Mouse (Mus musculus): ENCODE measurements around the gene Wdr54. TPM values are rescaled to one million over a fixed set of nuclear protein-coding genes. Genes with fewer than 3 reads are reported as not detected.
"Not testable (repeated sequence)": the region's sequence is repeated elsewhere in the genome, so short reads cannot be mapped to it uniquely, and the experiment has no call there.

The Wdr54 gene
- polyA plus RNA-seq, 1 experiment from 2014 or later = 16.0 TPM

DNA sequence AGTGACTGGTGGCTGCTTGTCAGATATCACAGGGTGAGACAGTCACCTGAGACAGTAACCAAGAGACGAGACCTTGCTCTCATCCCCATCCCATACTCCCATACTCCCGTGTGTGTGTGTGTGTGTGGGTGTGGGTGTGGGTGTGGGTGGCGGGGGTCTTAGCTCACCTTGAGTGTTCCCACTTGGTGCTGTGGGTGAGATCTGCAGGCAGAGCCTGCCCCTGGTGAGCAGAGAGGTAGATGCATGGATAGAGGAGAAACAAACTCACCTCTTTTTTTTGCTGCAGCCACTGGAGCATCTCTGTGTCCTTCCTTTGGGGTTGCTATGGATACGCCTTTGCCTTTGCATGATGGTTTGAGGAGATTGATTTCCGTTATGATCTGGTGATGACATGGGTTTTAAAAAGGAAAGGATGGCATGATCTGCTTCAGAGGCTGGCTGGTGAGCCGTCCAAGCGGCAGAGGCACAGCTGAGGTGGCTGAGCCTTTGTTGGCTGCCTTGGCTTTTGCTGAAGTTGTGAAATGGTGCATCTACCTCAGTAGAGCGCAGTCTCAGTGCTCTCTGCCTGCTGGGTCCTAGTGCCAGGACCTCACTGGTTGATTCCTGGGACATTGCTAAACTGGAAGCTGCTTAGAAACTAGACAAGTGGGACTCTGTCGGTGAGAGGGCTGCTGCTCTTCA is 16.2 kb upstream of the Wdr54 start:
- WGBS = 61% methylated on average over 9 of the region's 9 CpGs
- H3K27me3 ChIP-seq = no peaks in the 10 kb centered on the region
- H3K4me3 ChIP-seq = peak overlapping the region; percentile 35
- H3K36me3 ChIP-seq = peaks cover 7% of the 10 kb centered on the region; the same call in 1 of the 2 replicates
- peak; percentile 82; the same call in 1 of the 2 replicates for ATAC-seq (ENCODE audit: low read depth)
- peak overlapping the region; percentile 67 for H3K9ac ChIP-seq
- H3K4me1 ChIP-seq (replicated peaks) = peaks cover 62% of the 10 kb centered on the region
- peak overlapping the region; percentile 51 for H3K4me2 ChIP-seq
- H3K27ac ChIP-seq (replicated peaks) = peak overlapping the region; percentile 71
- no peaks in the 10 kb centered on the region for H3K9me3 ChIP-seq

DNA sequence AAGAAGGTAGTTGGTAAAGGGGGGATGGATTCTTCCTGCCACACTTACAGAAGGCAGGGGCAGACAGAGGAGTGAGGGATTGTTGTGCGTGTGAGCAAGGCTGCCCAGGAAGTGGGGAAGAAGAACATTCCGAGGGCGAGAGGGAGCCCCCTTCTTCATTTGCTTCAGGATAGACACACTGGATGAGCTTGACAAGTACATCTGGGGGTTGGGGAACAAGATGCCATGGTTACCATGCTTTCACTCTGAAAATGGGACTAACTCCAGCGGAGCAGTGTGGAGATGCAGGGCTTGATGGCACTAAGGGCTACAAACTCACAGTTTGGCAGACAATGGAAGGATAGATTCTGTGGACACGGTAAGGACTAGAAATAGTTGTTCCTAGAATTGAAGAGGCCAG is 14.9 kb upstream of the Wdr54 start:
- 80% methylated on average over 5 of the region's 5 CpGs for WGBS
- Histone ChIP-seq H3K27ac (replicated peaks) (no peak overlapping the region), H3K4me3 (peak overlapping the region; percentile 35), H3K9ac (peak overlapping the region; percentile 67), H3K36me3 (peaks cover 4% of the 10 kb centered on the region; the same call in 1 of the 2 replicates), H3K4me2 (peak overlapping the region; percentile 51), H3K27me3 (no peaks in the 10 kb centered on the region), H3K4me1 (replicated peaks) (peaks cover 73% of the 10 kb centered on the region), H3K9me3 (no peaks in the 10 kb centered on the region)
- no peak for ATAC-seq (ENCODE audit: low read depth)

DNA sequence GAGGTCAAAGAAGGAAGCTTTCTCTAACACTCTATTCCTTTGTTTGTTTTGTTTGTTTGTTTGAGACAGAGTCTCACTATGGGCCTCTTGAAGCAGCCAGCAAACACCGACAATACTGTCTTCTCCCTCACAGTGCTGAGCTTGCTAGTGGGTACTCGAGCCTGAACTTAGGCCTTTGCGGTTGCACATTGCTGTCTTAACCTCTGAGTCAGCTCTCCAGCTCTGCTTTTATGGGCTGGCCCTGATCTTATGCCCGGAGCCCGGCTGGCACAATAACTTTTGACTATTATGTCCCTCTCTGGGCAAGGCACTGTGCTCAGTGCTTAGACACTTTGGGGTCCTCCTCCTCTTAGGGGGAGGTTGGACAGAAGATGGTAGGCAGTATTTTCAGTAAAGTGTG is 13.7 kb upstream of the Wdr54 start:
- H3K36me3 ChIP-seq = no peaks in the 10 kb centered on the region
- H3K9me3 ChIP-seq = no peaks in the 10 kb centered on the region
- H3K4me1 ChIP-seq (replicated peaks) = peaks cover 78% of the 10 kb centered on the region
- no peak overlapping the region for H3K4me2 ChIP-seq
- WGBS = 81% methylated on average over 5 of the region's 5 CpGs
- no peak overlapping the region for H3K4me3 ChIP-seq
- ATAC-seq (ENCODE audit: low read depth) = no peak
- H3K27me3 ChIP-seq = no peaks in the 10 kb centered on the region
- H3K9ac ChIP-seq = no peak overlapping the region
- no peak overlapping the region for H3K27ac ChIP-seq (replicated peaks)

DNA sequence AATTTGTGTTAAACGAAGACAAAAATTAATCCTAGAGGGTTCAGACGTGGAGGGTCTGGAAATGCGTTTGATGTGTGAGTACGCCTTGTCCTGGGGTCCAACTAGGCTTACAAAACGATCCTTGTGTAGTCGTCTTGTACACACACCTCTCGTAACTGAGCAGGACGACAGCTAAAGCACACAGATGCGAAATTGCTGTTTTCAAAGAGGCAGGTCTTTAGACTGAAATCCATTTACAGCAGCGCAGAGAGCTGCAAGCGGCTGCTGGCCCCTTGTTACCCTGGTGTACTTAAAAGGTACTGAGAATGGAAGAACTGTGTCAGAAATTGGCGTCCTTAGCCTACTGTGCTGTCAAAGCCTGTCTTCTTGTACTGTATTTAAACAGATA is 10.0 kb upstream of the Wdr54 start:
- Histone ChIP-seq H3K27ac (replicated peaks) (peak overlapping the region; percentile 93), H3K4me1 (replicated peaks) (peaks cover 72% of the 10 kb centered on the region), H3K4me2 (peak overlapping the region; percentile 88), H3K4me3 (peak overlapping the region; percentile 85), H3K9ac (peak overlapping the region; percentile 90), H3K27me3 (peaks cover 24% of the 10 kb centered on the region), H3K9me3 (no peaks in the 10 kb centered on the region), H3K36me3 (no peaks in the 10 kb centered on the region)
- peak; percentile 7; the same call in 1 of the 2 replicates for ATAC-seq (ENCODE audit: low read depth)
- WGBS = under 1% methylated on average over 12 of the region's 12 CpGs

DNA sequence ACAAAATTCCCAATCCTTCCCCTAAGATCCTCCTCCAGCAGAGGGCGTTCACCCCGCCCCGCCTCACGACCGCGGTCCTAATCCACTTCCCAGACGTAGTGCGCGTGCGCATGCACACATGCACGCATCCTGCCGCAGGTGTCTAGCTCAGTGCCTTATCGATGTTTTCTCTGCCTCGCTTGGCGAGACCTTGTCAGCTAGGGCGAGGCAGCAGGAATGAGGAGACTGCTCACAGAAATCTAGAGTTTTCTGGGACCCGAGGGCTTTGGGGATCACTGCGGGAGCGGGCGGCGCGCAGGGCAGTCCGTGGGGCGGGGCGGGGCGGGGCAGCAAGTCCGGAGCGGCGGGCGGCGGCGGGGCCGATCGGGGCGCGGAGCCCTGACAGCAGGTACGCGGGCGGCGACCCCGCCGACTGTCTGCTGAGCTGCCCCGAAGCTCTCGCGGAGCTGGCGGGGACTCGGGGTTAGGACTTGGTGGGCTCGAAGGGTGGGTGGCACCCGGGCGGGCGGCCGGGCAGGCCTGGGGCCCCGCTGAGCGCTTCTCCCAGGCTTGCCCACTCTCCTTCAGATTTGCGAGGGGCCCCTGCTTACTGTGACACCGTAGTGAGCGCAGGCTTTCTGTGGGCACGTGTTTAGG is 9.5 kb upstream of the Wdr54 start, which contains the start of gene Dctn1:
Dctn1 (plus strand) TSS at position 314 of the 636 bp plus-strand sequence.
- H3K27ac ChIP-seq (replicated peaks) = peak within 1 kb of the TSS; percentile 93
- peak within 1 kb of the TSS; percentile 90 for H3K9ac ChIP-seq
- H3K9me3 ChIP-seq = no peaks in the 10 kb centered on the region
- peak within 1 kb of the TSS; percentile 85 for H3K4me3 ChIP-seq
- under 1% methylated on average over 53 of the region's 58 CpGs for WGBS
- H3K4me2 ChIP-seq = peak within 1 kb of the TSS; percentile 88
- no peaks in the 10 kb centered on the region for H3K36me3 ChIP-seq
- H3K4me1 ChIP-seq (replicated peaks) = peaks cover 67% of the 10 kb centered on the region
- peak; percentile 84 for ATAC-seq (ENCODE audit: low read depth)
- H3K27me3 ChIP-seq = peaks cover 29% of the 10 kb centered on the region

DNA sequence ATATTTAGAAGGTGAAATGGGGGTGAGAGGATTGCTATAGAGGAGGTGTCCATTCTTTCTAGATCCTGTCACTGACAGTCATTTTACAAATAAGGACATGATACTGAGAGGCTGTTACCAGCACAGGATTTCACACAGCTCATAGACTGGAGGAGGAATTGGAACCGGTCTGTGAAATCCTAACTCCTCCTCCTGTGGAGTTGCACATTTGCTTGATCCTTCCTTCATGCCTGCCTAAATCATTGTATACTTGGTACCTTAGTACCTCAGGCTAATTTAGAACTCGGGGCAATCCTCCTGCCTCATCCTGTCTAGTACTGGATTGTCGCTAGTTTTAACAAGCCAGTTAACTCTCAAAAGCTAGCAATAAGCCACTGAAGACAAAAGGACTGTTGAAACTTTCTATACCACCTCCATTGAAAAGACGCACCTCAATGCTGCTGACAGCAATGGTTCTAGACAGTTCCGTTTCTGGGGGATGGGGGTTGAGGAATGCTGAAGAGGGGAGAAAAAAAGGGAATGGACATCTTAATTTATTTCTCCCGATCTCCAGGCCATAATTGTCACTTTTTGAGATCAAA is 8.9 kb upstream of the Wdr54 start:
- peak overlapping the region; percentile 93 for H3K27ac ChIP-seq (replicated peaks)
- H3K4me3 ChIP-seq = peak overlapping the region; percentile 85
- no peaks in the 10 kb centered on the region for H3K36me3 ChIP-seq
- peak overlapping the region; percentile 88 for H3K4me2 ChIP-seq
- 4% methylated on average over 6 of the region's 6 CpGs for WGBS
- no peaks in the 10 kb centered on the region for H3K9me3 ChIP-seq
- peak overlapping the region; percentile 90 for H3K9ac ChIP-seq
- peak; percentile 41 for ATAC-seq (ENCODE audit: low read depth)
- peaks cover 61% of the 10 kb centered on the region for H3K4me1 ChIP-seq (replicated peaks)
- H3K27me3 ChIP-seq = peaks cover 35% of the 10 kb centered on the region

DNA sequence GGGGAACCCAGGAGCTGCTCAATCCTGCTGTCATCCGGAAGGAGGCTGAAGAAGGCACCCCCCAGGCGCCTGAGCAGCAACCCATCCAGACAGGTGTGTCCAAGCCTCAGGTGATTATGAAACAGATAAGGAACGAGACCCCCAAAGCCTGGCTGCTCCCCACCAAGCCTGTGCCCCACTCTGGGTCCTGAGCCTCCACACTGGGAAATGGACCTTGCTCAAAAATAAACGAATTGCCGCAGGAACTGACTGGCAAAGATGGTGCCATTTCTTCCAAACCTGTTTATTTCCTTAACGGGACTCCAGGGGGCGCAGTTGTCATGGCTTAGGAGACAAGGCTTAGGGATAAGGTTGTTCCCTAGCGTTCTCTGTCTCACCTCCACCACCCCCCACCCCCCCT is 6.5 kb upstream of the Wdr54 start:
- WGBS = 1% methylated on average over 8 of the region's 8 CpGs
- no peak for ATAC-seq (ENCODE audit: low read depth)
- H3K4me1 ChIP-seq (replicated peaks) = peaks cover 39% of the 10 kb centered on the region
- H3K9ac ChIP-seq = peak overlapping the region; percentile 17; the same call in 1 of the 2 replicates
- H3K27me3 ChIP-seq = peaks cover 38% of the 10 kb centered on the region
- H3K4me2 ChIP-seq = peak overlapping the region; percentile 43
- no peaks in the 10 kb centered on the region for H3K9me3 ChIP-seq
- peak overlapping the region; percentile 22 for H3K4me3 ChIP-seq
- no peak overlapping the region for H3K27ac ChIP-seq (replicated peaks)
- H3K36me3 ChIP-seq = no peaks in the 10 kb centered on the region

DNA sequence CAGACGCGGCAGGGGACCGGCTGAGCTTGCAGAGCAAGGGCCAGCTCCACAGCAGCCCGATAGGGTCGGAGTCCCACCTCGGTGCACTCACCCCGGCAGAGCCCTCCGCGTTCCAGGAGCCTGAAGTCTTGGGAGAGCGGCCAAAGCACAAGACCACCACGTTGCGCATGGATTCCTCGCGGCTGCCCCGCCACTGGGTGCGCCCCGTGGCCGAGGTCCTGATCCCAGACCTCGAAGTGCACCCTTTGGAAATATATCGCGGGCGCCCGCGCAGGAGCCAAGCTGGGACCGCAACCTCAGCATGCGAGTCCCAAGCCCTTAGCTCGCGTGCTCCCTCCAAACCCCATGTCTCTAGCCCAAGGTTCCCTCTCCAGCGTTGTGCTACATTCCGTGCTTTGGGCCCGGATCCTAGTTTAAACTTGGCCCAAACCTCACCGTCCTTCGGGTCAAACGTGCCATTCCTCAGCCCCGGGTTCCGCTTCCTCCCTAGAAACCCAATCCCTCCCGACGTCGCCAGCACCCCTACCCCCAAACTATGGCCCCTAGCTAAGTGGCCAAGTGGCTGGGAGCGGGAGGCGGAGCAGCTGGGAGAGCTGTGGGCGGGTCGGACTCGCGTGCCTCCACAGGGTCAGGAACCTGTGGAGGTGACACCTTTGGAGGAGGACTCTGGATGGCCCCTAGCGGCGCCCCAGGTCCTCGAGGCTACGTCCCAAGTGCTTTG is 5.9 kb upstream of the Wdr54 start:
- Histone ChIP-seq H3K4me1 (replicated peaks) (peaks cover 33% of the 10 kb centered on the region), H3K9ac (peak overlapping the region; percentile 17; the same call in 1 of the 2 replicates), H3K27ac (replicated peaks) (no peak overlapping the region), H3K27me3 (peaks cover 38% of the 10 kb centered on the region), H3K9me3 (no peaks in the 10 kb centered on the region), H3K4me2 (peak overlapping the region; percentile 43), H3K4me3 (peak overlapping the region; percentile 22), H3K36me3 (no peaks in the 10 kb centered on the region)
- ATAC-seq (ENCODE audit: low read depth) = no peak
- under 1% methylated on average over 49 of the region's 49 CpGs for whole genome bisulfite sequencing

DNA sequence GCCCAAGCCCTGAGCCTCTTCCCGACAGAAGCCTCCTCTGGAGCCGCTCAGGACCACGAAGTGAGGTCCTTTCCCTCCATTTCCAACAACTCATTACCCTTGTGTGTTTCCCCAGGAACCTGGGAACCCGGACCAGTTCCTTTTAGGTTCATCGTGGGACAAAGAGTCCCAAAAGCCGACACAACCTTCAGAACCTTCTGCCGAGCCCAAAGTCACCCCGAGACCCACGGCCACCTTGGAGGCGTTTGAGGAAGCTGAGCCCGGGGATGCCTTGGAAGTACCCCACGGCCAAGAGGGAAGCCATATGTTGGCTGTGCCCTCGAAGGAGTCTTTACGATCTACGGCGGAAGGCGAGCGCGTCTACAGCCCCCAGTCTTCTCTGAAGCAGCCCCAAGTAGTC is 5.2 kb upstream of the Wdr54 start:
- peaks cover 38% of the 10 kb centered on the region for H3K27me3 ChIP-seq
- peak overlapping the region; percentile 22 for H3K4me3 ChIP-seq
- H3K9ac ChIP-seq = peak overlapping the region; percentile 17; the same call in 1 of the 2 replicates
- H3K9me3 ChIP-seq = no peaks in the 10 kb centered on the region
- no peaks in the 10 kb centered on the region for H3K36me3 ChIP-seq
- WGBS = 8% methylated on average over 19 of the region's 19 CpGs
- H3K27ac ChIP-seq (replicated peaks) = no peak overlapping the region
- ATAC-seq (ENCODE audit: low read depth) = no peak
- peak overlapping the region; percentile 43 for H3K4me2 ChIP-seq
- H3K4me1 ChIP-seq (replicated peaks) = peaks cover 31% of the 10 kb centered on the region

DNA sequence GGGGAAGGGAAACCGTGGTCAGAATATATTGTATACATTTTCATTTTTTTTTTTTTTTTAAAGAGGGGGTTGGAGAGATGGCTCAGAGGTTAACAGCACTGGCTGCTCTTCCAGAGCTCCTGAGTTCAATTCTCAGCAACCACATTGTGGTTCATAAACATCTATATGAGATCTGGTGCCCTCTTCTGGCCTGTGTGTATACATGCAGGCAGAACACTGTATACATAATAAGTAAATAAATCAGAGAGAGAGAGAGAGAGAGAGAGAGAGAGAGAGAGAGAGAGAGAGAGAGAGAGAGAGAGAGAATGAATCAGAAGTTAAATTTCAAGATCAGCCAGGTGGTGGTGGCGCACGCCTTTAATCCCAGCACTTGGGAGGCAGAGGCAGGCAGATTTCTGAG is 3.3 kb upstream of the Wdr54 start:
- not testable (repeated sequence) for H3K9ac ChIP-seq; ATAC-seq (ENCODE audit: low read depth)

DNA sequence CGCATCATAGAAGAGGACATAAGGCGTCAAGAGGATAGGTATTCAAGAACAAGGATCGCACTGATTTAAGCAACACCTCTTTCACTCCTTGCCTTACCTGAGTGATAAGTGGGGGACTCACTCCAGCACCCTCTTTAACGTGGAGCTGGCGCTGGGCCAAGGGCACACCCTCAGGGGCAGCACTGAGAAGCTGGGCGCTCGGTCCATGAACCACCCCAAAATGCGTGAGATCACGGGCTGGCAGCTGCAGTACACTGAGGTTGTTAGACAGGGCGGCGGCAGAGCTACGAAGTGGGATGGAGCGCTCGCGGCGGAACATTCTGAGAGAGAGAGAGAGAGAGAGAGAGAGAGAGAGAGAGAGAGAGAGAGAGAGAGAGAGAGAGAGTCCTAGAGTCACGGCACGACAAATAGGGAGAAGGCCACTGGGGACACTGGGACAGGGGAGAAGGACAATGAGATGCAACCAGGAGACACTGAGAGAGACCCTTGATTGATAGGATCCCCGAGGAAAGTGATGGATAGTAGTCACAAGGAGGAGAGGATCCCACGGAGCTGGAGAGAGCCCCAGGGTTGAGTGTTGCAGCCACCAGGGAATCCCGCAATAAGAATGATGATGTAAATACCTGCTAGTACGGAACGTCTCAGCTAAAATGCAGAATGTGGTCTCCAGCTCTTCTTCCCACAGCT is 502 bp downstream of the Wdr54 start:
- peaks cover 34% of the 10 kb centered on the region for H3K4me1 ChIP-seq (replicated peaks)
- H3K4me3 ChIP-seq = peak overlapping the region; percentile 53
- peaks cover 21% of the 10 kb centered on the region for H3K36me3 ChIP-seq
- peaks cover 9% of the 10 kb centered on the region for H3K27me3 ChIP-seq
- peak overlapping the region; percentile 52; the same call in 1 of the 2 replicates for H3K27ac ChIP-seq (replicated peaks)
- H3K4me2 ChIP-seq = peak overlapping the region; percentile 86
- H3K9ac ChIP-seq = peak overlapping the region; percentile 76
- ATAC-seq (ENCODE audit: low read depth) = peak; percentile 58
- WGBS = 8% methylated on average over 23 of the region's 23 CpGs
- no peaks in the 10 kb centered on the region for H3K9me3 ChIP-seq

More for the DNA sequence above, 3.3 kb upstream of the Wdr54 start:
- peaks cover 37% of the 10 kb centered on the region for H3K4me1 ChIP-seq (replicated peaks)
- H3K4me2 ChIP-seq; H3K27ac ChIP-seq (replicated peaks); H3K36me3 ChIP-seq; H3K9me3 ChIP-seq; H3K4me3 ChIP-seq: not testable (repeated sequence)
- H3K27me3 ChIP-seq = peaks cover 38% of the 10 kb centered on the region
- 31% methylated on average over 3 of the region's 3 CpGs for WGBS

Measured in neural tube, embryonic 13.5 days (tissue).